Mouse (Mus musculus) C2C12 (cell line): ENCODE measurements around the gene Grin3a. TPM values are rescaled to one million over a fixed set of nuclear protein-coding genes. Genes with fewer than 3 reads are reported as not detected.
"Not testable (repeated sequence)": the region's sequence is repeated elsewhere in the genome, so short reads cannot be mapped to it uniquely, and the experiment has no call there.

Source experiments
- H3K27me3 ChIP-seq: one replicate; pipeline ENCODE4 v1.6.1; 2011; ENCODE audit not compliant: control insufficient read depth, insufficient read depth, insufficient read length
- H3K36me3 ChIP-seq: one replicate; pipeline ENCODE4 v1.6.1; 2011; ENCODE audit not compliant: control insufficient read depth, insufficient read depth
- H3K4me3 ChIP-seq: one replicate; pipeline ENCODE4 v1.5.1; 2011; ENCODE audit warnings: mild to moderate bottlenecking, control low read depth; ENCODE audit not compliant: poor library complexity, insufficient read depth, severe bottlenecking
- H3K79me2 ChIP-seq: one replicate; pipeline ENCODE4 v1.6.1; 2011; ENCODE audit not compliant: control insufficient read depth, insufficient read depth
- H3K79me3 ChIP-seq: one replicate; pipeline ENCODE4 v1.6.1; 2011; ENCODE audit warnings: low read depth, control low read depth
- H3ac ChIP-seq: one replicate; pipeline ENCODE3; 2011; ENCODE audit warnings: low read depth; ENCODE audit not compliant: control insufficient read depth, insufficient read length
- CEBPB ChIP-seq: IDR thresholded peaks from one replicate; pipeline ENCODE4 v1.6.1; 2011; ENCODE audit warnings: low read depth, mild to moderate bottlenecking, control low read depth, moderate library complexity
- CTCF ChIP-seq: IDR thresholded peaks from one replicate; pipeline ENCODE4 v1.5.1; 2011; ENCODE audit not compliant: control insufficient read depth, insufficient read depth, insufficient read length
- FOSL1 ChIP-seq: IDR thresholded peaks from one replicate; pipeline ENCODE4 v1.8.0; 2011; ENCODE audit warnings: mild to moderate bottlenecking, low read length; ENCODE audit not compliant: poor library complexity, insufficient read depth, severe bottlenecking
- MAX ChIP-seq: IDR thresholded peaks from one replicate; pipeline ENCODE4 v1.6.1; 2011; ENCODE audit warnings: mild to moderate bottlenecking, control low read depth
- MYOD1 ChIP-seq: IDR thresholded peaks from one replicate; pipeline ENCODE4 v1.6.1; 2011; ENCODE audit warnings: low read depth; ENCODE audit not compliant: control insufficient read depth, insufficient read length
- MYOG ChIP-seq: IDR thresholded peaks from one replicate; pipeline ENCODE4 v1.6.1; 2011; ENCODE audit not compliant: control insufficient read depth, insufficient read length; ENCODE audit errors: extremely low read depth
- USF1 ChIP-seq: IDR thresholded peaks from one replicate; pipeline ENCODE4 v1.6.1; 2011; ENCODE audit warnings: low read depth, mild to moderate bottlenecking, control low read depth, moderate library complexity
- polyA plus RNA-seq: library from polyadenylated mRNA; unstranded; fragments of >200 nt; fragmentation: generic; extraction: Trizol; gene quantifications from one replicate; pipeline ENCODE4 v1.2.1, GENCODE M21; 2012; ENCODE audit warnings: missing spikeins

Grin3a gene
- polyA plus RNA-seq, 1 experiment = 0.01 TPM

DNA sequence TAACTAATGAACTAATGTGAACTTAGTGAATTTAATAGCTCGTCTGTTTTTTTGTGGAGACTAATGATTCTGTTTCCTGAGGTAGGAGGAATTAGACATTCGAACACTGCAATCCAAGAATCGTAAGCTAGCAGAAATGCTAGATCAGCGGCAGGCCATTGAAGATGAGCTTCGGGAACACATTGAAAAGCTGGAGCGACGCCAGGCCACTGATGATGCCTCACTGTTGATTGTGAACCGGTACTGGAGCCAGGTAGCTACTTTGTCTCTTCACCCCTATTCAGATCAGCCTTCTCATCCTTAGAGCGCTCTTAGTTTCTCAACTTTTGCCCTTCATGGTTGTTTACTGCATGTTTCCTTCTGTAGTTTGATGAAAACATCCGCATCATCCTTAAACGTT lies 207.7 kb downstream of the Grin3a start:
- Histone ChIP-seq H3K36me3 (peaks cover 77% of the 10 kb centered on the region), H3K4me3 (no peak overlapping the region)
- TF ChIP-seq MYOD1 (no peak), USF1 (no peak), CEBPB (no peak), MYOG (no peak), MAX (no peak), FOSL1 (no peak), CTCF (no peak)

DNA sequence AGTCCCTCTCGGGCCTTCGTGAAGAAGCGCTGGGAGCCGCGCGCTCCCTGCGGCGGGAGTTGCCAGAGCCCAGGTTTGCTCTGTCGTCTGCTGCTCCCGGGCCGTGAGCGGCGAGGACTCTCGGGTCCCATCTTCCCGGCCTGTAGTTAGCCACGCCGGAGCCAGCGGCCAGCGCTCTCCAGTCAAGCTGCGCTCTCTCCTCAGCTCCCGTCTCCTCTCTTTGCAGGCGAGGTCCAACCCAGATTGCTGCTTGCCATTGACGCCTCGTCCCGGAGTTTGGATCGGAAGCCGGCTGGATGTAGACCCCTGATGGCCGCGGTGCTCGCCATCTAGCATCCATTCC lies 213.4 kb downstream of the Grin3a start:
- Histone ChIP-seq H3K79me3 (peaks cover 26% of the 10 kb centered on the region), H3ac (peak overlapping the region; percentile 82), H3K27me3 (no peaks in the 10 kb centered on the region), H3K36me3 (peaks cover 31% of the 10 kb centered on the region), H3K4me3 (peak overlapping the region; percentile 90), H3K79me2 (peaks cover 36% of the 10 kb centered on the region)
- TF ChIP-seq MYOD1 = no peak
- TF ChIP-seq MAX = no peak
- no peak for TF ChIP-seq MYOG
- TF ChIP-seq CTCF = no peak
- TF ChIP-seq FOSL1 = no peak
- TF ChIP-seq USF1 = no peak
- TF ChIP-seq CEBPB = no peak

More for the DNA sequence above, 207.7 kb downstream of the Grin3a start:
- Histone ChIP-seq H3K79me2 (peaks cover 27% of the 10 kb centered on the region), H3K79me3 (peaks cover 18% of the 10 kb centered on the region), H3ac (no peak overlapping the region), H3K27me3 (no peaks in the 10 kb centered on the region)

DNA sequence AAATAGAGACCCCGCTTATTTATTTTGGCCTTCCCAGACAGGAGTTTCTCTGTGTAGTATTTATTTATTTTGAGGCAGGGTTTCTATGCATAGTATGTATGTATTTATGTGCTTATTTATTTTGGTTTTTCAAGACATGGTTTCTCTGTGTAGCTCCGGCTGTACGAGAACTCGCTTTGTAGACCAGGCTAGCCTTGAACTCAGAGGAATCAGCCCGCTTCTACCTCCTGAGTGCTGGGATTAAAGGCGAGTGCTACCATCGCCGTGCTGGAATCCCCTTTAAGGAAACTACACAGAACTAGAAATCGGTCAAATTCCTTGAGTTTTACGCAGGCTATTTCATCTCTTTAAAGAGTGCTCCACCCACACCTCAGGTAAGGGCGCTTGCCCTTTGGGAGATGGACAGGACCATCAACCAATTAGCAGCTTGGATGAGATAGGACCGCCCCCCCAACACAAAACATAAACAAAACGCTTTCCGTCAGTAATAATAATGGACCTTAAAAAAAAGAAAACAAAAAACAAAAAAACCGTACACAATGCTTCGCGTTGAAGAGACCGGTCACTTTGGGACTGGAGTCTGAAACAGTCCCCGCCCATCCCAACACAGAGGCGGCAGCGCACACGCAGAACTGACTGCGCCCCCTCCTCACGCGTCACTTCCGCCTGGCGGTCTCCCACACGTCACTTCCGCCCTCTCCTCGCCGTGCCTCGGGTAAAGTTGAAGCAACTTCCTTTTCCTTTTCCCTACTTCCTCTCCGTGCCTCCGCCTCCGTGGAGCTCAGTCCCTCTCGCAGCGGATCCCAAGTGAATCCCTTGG lies 214.0 kb downstream of the Grin3a start, which contains the start of gene Rnf20:
Gene Rnf20, plus strand, starts transcription at position 688 of the 820 bp plus-strand sequence.
- Histone ChIP-seq H3K79me2 (peaks cover 36% of the 10 kb centered on the region), H3K79me3 (peaks cover 26% of the 10 kb centered on the region), H3K36me3 (peaks cover 26% of the 10 kb centered on the region), H3ac (peak within 1 kb of the TSS; percentile 82), H3K4me3 (peak within 1 kb of the TSS; percentile 90), H3K27me3 (no peaks in the 10 kb centered on the region)
- no peak for TF ChIP-seq USF1
- no peak for TF ChIP-seq MYOD1
- TF ChIP-seq CEBPB = no peak
- no peak for TF ChIP-seq FOSL1
- TF ChIP-seq CTCF = no peak
- no peak for TF ChIP-seq MAX
- no peak for TF ChIP-seq MYOG

DNA sequence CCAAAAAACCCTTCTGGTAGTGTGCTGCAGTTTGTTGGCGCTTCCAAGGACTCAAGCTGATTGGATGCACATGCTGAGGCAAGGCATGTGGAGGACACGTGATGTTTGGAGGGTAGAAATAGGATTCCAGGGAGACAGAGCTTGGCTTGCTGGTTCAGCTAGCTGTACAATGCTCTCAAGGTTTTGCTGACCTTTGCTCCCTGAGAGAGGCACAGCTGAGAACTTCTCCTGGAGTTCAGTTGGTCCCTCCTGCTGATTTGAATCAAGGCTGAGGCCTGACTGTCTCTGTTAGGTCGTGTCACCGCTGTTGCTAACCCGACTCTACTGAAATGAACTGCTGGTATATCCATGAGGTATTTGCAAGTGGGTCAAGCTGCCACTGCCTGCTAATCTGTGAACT lies 216.6 kb downstream of the Grin3a start:
- H3K36me3 ChIP-seq = peaks cover under 1% of the 10 kb centered on the region
- H3ac ChIP-seq = no peak overlapping the region
- no peak overlapping the region for H3K4me3 ChIP-seq
- peaks cover 20% of the 10 kb centered on the region for H3K79me2 ChIP-seq
- peaks cover 15% of the 10 kb centered on the region for H3K79me3 ChIP-seq
- TF ChIP-seq MAX (no peak), MYOG (no peak), CTCF (no peak), MYOD1 (no peak), USF1 (no peak), FOSL1 (no peak), CEBPB (no peak)
- peaks cover 3% of the 10 kb centered on the region for H3K27me3 ChIP-seq

DNA sequence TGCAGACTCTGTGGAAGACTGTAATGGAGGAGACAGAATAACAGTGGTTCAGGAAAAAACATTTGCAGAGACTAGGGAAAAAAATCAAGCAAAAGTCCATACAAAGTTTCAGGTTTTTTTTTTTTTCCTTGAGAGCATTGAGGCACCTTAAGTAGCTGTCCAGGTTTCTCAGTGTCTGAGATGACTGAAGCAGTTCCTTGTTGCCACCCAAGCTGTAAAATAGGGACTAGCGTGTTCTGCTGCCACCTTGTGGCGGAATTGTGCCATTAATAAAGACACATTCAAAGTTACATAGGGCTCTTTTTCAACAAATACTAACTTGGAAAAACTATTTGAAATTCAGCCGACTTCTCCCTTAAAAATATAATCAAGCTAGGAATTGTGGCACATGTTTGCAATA lies 218.6 kb downstream of the Grin3a start:
- Histone ChIP-seq H3K79me3 (no peaks in the 10 kb centered on the region), H3K4me3 (no peak overlapping the region), H3K79me2 (peaks cover under 1% of the 10 kb centered on the region), H3K36me3 (no peaks in the 10 kb centered on the region), H3ac (no peak overlapping the region), H3K27me3 (peaks cover 3% of the 10 kb centered on the region)
- TF ChIP-seq CEBPB (no peak), CTCF (peak; percentile 13)

DNA sequence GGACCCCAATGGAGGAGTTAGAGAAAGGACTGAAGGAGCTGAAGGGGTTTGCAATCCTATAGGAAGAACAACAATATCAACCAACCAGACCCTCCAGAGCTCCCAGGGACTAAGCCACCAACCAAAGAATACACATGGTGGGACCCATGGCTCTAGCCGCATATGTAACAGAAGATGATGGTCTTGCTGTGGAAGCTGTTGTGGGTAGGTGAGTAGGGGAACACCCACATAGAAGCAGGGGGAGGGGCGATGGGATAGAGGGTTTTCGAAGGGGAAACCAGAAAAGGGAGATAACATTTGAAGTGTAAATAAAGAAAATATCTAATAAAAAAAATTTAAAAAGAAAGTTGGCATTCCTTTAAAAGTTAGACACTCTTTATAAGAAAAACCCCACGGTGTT lies 220.6 kb downstream of the Grin3a start:
- H3K4me3 ChIP-seq, H3K79me3 ChIP-seq, H3ac ChIP-seq, H3K36me3 ChIP-seq, H3K27me3 ChIP-seq, H3K79me2 ChIP-seq: not testable (repeated sequence)
